In the genomic region with DNA sequence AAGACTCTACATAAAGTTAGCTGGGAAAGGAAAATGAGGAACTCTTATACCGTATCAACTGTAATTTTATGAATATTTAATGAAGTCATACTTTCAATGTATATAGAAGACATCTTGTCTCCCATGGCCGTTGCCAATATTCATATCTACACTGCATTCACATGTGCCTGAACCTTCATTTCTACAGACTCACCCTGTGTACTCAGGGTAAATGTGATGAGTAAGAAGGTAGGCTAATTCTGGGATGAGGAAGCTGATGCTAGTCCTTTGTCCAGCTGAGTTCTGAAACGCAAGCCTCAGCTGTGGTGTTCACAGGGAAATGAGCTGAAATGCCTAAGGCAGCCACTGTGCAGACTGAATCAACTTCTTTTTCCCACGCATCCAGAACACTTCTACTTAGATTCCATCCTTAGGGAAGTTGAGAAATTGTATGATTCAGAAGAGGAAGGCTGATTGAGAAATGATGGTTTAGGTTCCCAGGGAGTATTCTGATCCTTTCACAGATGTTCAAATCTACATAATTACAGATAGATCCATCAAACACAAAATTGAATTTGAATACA, we compare ENCODE assay signal across 21 mouse cellular contexts.
DNase-seq lines count a peak whose midpoint lies in the region; ATAC-seq and TF ChIP-seq lines count a peak whose summit lies in the region.
"Had no signal": no experiment of that assay in that cellular context is flagged by ENCODE, and none has a peak within 500 bp of the region (broad histone marks: within the 10 kb centered on the region; RNA-seq: fewer than 3 reads in every experiment).

No protein-coding gene starts in this region.

- no peak overlapping the region for H3K4me2 ChIP-seq in midbrain, embryonic 13.5 days (replicated peaks)
- no peak overlapping the region for H3K4me2 ChIP-seq in hindbrain, embryonic 14.5 days (replicated peaks)
- H3K4me2 ChIP-seq: heart, embryonic 13.5 days; liver, embryonic 11.5 days; neural tube, embryonic 15.5 days had no signal

- WGBS in heart, adult 2 months = 58% methylated on average over 4 of the region's 4 CpGs
- 72% methylated on average over 4 of the region's 4 CpGs for WGBS in midbrain, embryonic 13.5 days
- WGBS in midbrain, embryonic 10.5 days = 88% methylated on average over 4 of the region's 4 CpGs
- whole genome bisulfite sequencing in hindbrain, embryonic 14.5 days = 52% methylated on average over 4 of the region's 4 CpGs

- intact Hi-C loops in heart, adult 2 months (cut with DNase I) = no loop called here

- no peaks in the 10 kb centered on the region for H3K9me3 ChIP-seq in midbrain, embryonic 13.5 days
- H3K9me3 ChIP-seq in midbrain, embryonic 10.5 days (replicated peaks) = no peaks in the 10 kb centered on the region
- H3K9me3 ChIP-seq in hindbrain, embryonic 14.5 days (ENCODE audit: control insufficient read depth, low read length) = no peaks in the 10 kb centered on the region
- H3K9me3 ChIP-seq: limb, embryonic 10.5 days; neural tube, embryonic 15.5 days had no signal

- peak; percentile 27; the same call in 1 of the 2 replicates for ATAC-seq in midbrain, embryonic 13.5 days
- peak; percentile 31; the same call in 1 of the 2 replicates for ATAC-seq in hindbrain, embryonic 14.5 days (ENCODE audit: low FRiP score)
- ATAC-seq: inflammation-experienced regulatory T-cells, adult 6 months had no signal

- H3K9ac ChIP-seq in heart, adult 2 months (ENCODE audit: low read depth, low read length) = no peak overlapping the region
- H3K9ac ChIP-seq in midbrain, embryonic 13.5 days (replicated peaks) = no peak overlapping the region
- no peak overlapping the region for H3K9ac ChIP-seq in hindbrain, embryonic 14.5 days
- H3K9ac ChIP-seq: heart, embryonic 13.5 days; neural tube, embryonic 15.5 days had no signal

- no peak overlapping the region for H3K4me3 ChIP-seq in heart, adult 2 months
- no peak overlapping the region for H3K4me3 ChIP-seq in midbrain, embryonic 13.5 days (replicated peaks)
- no peak overlapping the region for H3K4me3 ChIP-seq in midbrain, embryonic 10.5 days
- no peak overlapping the region for H3K4me3 ChIP-seq in hindbrain, embryonic 14.5 days (replicated peaks; ENCODE audit: low read length)
- H3K4me3 ChIP-seq: erythroblast, embryonic 14.5 days; heart, embryonic 13.5 days; left cerebral cortex, adult 2 months; limb, embryonic 10.5 days; neural tube, embryonic 15.5 days had no signal

- peak; percentile 6 for DNase-seq in heart, adult 8-10 months (ENCODE audit: low spot score)
- DNase-seq in heart, adult 2 months = no peak
- no peak for DNase-seq in midbrain, embryonic 10.5 days (ENCODE audit: low spot score)
- peak; percentile 48 for DNase-seq in brain, embryonic 14.5 days (ENCODE audit: low read depth)
- DNase-seq in hindbrain, embryonic 14.5 days (ENCODE audit: low spot score) = no peak
- DNase-seq in cerebellum, postnatal 4 days (ENCODE audit: low spot score in 2 of 2) = no peak
- DNase-seq: cerebellum, adult 8-10 months; kidney, adult 8-10 months; kidney, postnatal 4 days; layer of hippocampus, adult 9-11 months; lung, adult 18-20 months; lung, postnatal 14 days; thymus, postnatal 14 days had no signal

- TF ChIP-seq POLR2A in heart, adult 2 months (IDR thresholded peaks at IDR 0.05; ENCODE audit: insufficient read depth, low read depth, low read length) = no peak
- TF ChIP-seq POLR2A in brain, embryonic 14.5 days (IDR thresholded peaks at IDR 0.05; ENCODE audit: borderline replicate concordance, extremely low read depth, insufficient read depth, insufficient read length, poor library complexity, severe bottlenecking) = no peak

- no peaks in the 10 kb centered on the region for H3K36me3 ChIP-seq in heart, adult 2 months (ENCODE audit: control insufficient read depth, insufficient read depth, low read length)
- no peaks in the 10 kb centered on the region for H3K36me3 ChIP-seq in midbrain, embryonic 13.5 days
- H3K36me3 ChIP-seq in midbrain, embryonic 10.5 days = no peaks in the 10 kb centered on the region
- no peaks in the 10 kb centered on the region for H3K36me3 ChIP-seq in hindbrain, embryonic 14.5 days (replicated peaks; ENCODE audit: control insufficient read depth, insufficient read depth)
- H3K36me3 ChIP-seq: heart, embryonic 13.5 days; limb, embryonic 10.5 days; neural tube, embryonic 15.5 days had no signal

- H3K27ac ChIP-seq in heart, adult 2 months = no peak overlapping the region
- peak overlapping the region; percentile 47; the same call in 1 of the 2 replicates for H3K27ac ChIP-seq in midbrain, embryonic 13.5 days
- no peak overlapping the region for H3K27ac ChIP-seq in midbrain, embryonic 10.5 days (replicated peaks)
- H3K27ac ChIP-seq in hindbrain, embryonic 14.5 days = no peak overlapping the region
- H3K27ac ChIP-seq: heart, embryonic 13.5 days; left cerebral cortex, adult 2 months; limb, embryonic 10.5 days; neural tube, embryonic 15.5 days had no signal

- TF ChIP-seq EP300 in heart, adult 2 months (IDR thresholded peaks at IDR 0.05; ENCODE audit: insufficient read depth, low read depth, low read length) = no peak

- TF ChIP-seq CTCF in heart, adult 2 months (IDR thresholded peaks at IDR 0.05) = no peak
- TF ChIP-seq CTCF in brain, embryonic 14.5 days (IDR thresholded peaks at IDR 0.05; ENCODE audit: borderline replicate concordance, extremely low read depth, insufficient read depth, insufficient read length) = no peak

- H3K27me3 ChIP-seq in heart, adult 2 months (ENCODE audit: control insufficient read depth, insufficient read depth, low read length) = no peaks in the 10 kb centered on the region
- H3K27me3 ChIP-seq in midbrain, embryonic 13.5 days = no peaks in the 10 kb centered on the region
- H3K27me3 ChIP-seq in midbrain, embryonic 10.5 days (ENCODE audit: low read depth, poor library complexity, severe bottlenecking) = no peaks in the 10 kb centered on the region
- no peaks in the 10 kb centered on the region for H3K27me3 ChIP-seq in hindbrain, embryonic 14.5 days (ENCODE audit: control insufficient read depth, insufficient read depth, low read length)
- H3K27me3 ChIP-seq: heart, embryonic 13.5 days; neural tube, embryonic 15.5 days had no signal

- peaks cover 1% of the 10 kb centered on the region; the same call in 1 of the 2 replicates for H3K4me1 ChIP-seq in heart, adult 2 months (ENCODE audit: control insufficient read depth, insufficient read depth, low read length)
- peaks cover 13% of the 10 kb centered on the region for H3K4me1 ChIP-seq in midbrain, embryonic 13.5 days (replicated peaks)
- H3K4me1 ChIP-seq in midbrain, embryonic 10.5 days = no peaks in the 10 kb centered on the region
- 0 out of 2 replicates have a peak, but pooled peaks cover 6% of the 10 kb centered on the region for H3K4me1 ChIP-seq in hindbrain, embryonic 14.5 days (replicated peaks; ENCODE audit: control insufficient read depth, insufficient read depth, low read length)
- H3K4me1 ChIP-seq: limb, embryonic 10.5 days had no signal

- H3K79me2 ChIP-seq in heart, adult 2 months (replicated peaks; ENCODE audit: control insufficient read depth, insufficient read depth, low read length) = no peaks in the 10 kb centered on the region

Comparison
In these comparisons a context has a peak if more than half of its experiments do, and no peak if none do; other contexts are left out.
1. DNase-seq: peak in heart, adult 8-10 months (single experiment) and brain, embryonic 14.5 days (single experiment); none in heart, adult 2 months (0 of 2), midbrain, embryonic 10.5 days (single experiment), hindbrain, embryonic 14.5 days (single experiment) and cerebellum, postnatal 4 days (0 of 2).